Mouse (Mus musculus) CH12.LX (cell line): Measurements from ENCODE around the gene Ube2s.

ENCODE experiments used
- BHLHE40 ChIP-seq: IDR thresholded peaks from 2 replicates; pipeline ENCODE4 v1.6.1; 2011; ENCODE audit warnings: mild to moderate bottlenecking, low read depth, low read length, improper control_type of control experiment
- CHD1 ChIP-seq: IDR thresholded peaks from 2 replicates; pipeline ENCODE4 v1.6.1; 2012; ENCODE audit warnings: low read depth, low read length, improper control_type of control experiment, inconsistent platforms
- CTCF ChIP-seq, 2 experiments: IDR thresholded peaks in 1 of 2; conservative IDR thresholded peaks in 1 of 2; 2 replicates each; pipeline ENCODE4 v1.5.1; 2011 to 2012; ENCODE audit warnings: low read depth in 2 of 2, low read length in 2 of 2, improper control_type of control experiment in 1 of 2, inconsistent platforms in 1 of 2, mild to moderate bottlenecking in 1 of 2, moderate library complexity in 1 of 2
- EP300 ChIP-seq: IDR thresholded peaks from 2 replicates; pipeline ENCODE4 v1.6.1; 2011; ENCODE audit warnings: low read length, improper control_type of control experiment
- IRF4 ChIP-seq: IDR thresholded peaks from 2 replicates; pipeline ENCODE4 v1.6.1; 2014; ENCODE audit warnings: low read depth, mild to moderate bottlenecking, inconsistent platforms, low read length, improper control_type of control experiment
- JUND ChIP-seq: conservative IDR thresholded peaks from 2 replicates; pipeline ENCODE4 v1.6.1; 2011; ENCODE audit warnings: low read depth, low read length, improper control_type of control experiment
- NELFE ChIP-seq: IDR thresholded peaks from 2 replicates; pipeline ENCODE4 v1.6.1; 2011; ENCODE audit warnings: low read depth, low read length, improper control_type of control experiment
- POLR2A ChIP-seq: IDR thresholded peaks from 2 replicates; pipeline ENCODE4 v1.6.1; 2011; ENCODE audit warnings: low read depth, mild to moderate bottlenecking, improper control_type of control experiment, low read length
- POLR2AphosphoS2 ChIP-seq: IDR thresholded peaks from 2 replicates; pipeline ENCODE4 v1.6.1; 2011; ENCODE audit warnings: low read depth, low read length, improper control_type of control experiment
- RAD21 ChIP-seq: IDR thresholded peaks from 2 replicates; pipeline ENCODE4 v1.6.1; 2011; ENCODE audit warnings: low read depth, mild to moderate bottlenecking, low read length, improper control_type of control experiment, moderate library complexity
- ZC3H11A ChIP-seq: IDR thresholded peaks from 2 replicates; pipeline ENCODE4 v1.6.1; 2012; ENCODE audit warnings: low read depth, mild to moderate bottlenecking, inconsistent platforms, low read length, improper control_type of control experiment
- ZNF384 ChIP-seq: IDR thresholded peaks from 2 replicates; pipeline ENCODE4 v1.6.1; 2012; ENCODE audit warnings: low read depth, low read length, improper control_type of control experiment, inconsistent platforms

GRCm38 (mm10) chr7:4802247-4802646 is 10.1 kb downstream of the Ube2s start:
- TF ChIP-seq EP300 (no peak), CTCF (conservative IDR thresholded peaks at IDR 0.05 in 1 of 2, IDR thresholded peaks at IDR 0.05 in 1 of 2; ENCODE audit: low read depth in 2 of 2, low read length in 2 of 2) (no peak), RAD21 (no peak), POLR2A (no peak), ZC3H11A (no peak), NELFE (no peak), BHLHE40 (no peak), POLR2AphosphoS2 (no peak), ZNF384 (no peak), IRF4 (no peak), JUND (no peak), CHD1 (no peak)
